Mouse (Mus musculus) hindbrain, embryonic 15.5 days (tissue): ENCODE measurements around the gene Mapk14. TPM values are rescaled to one million over a fixed set of nuclear protein-coding genes. Genes with fewer than 3 reads are reported as not detected.
"Not testable (repeated sequence)": the region's sequence is repeated elsewhere in the genome, so short reads cannot be mapped to it uniquely, and the experiment has no call there.

Source experiments
- ATAC-seq: fragments of 200-750 bp; cut with Nextera tagmentation; 2 replicates; pipeline ENCODE4 v1.8.0; 2017; ENCODE audit warnings: low read depth, moderate number of reproducible peaks, moderate TSS enrichment; ENCODE audit not compliant: low FRiP score
- H3K27ac ChIP-seq: fragments of 300-500 bp; sonication (generic); replicated peaks from 2 replicates; pipeline ENCODE4 v1.5.1; 2015; ENCODE audit warnings: mild to moderate bottlenecking, inconsistent platforms
- H3K27me3 ChIP-seq: fragments of 300-500 bp; sonication (generic); 2 replicates; pipeline ENCODE4 v1.6.1; 2015; ENCODE audit warnings: control low read depth, inconsistent platforms
- H3K36me3 ChIP-seq: fragments of 300-500 bp; sonication (generic); 2 replicates; pipeline ENCODE4 v1.6.1; 2015; ENCODE audit warnings: control low read depth, inconsistent platforms
- H3K4me1 ChIP-seq: fragments of 300-500 bp; sonication (generic); replicated peaks from 2 replicates; pipeline ENCODE4 v1.6.1; 2015; ENCODE audit warnings: control low read depth, inconsistent platforms
- H3K4me2 ChIP-seq: fragments of 300-500 bp; sonication (generic); 2 replicates; pipeline ENCODE4 v1.6.1; 2015; ENCODE audit warnings: moderate library complexity, mild to moderate bottlenecking, inconsistent platforms
- H3K4me3 ChIP-seq: fragments of 300-500 bp; sonication (generic); 2 replicates; pipeline ENCODE4 v1.5.1; 2015; ENCODE audit warnings: mild to moderate bottlenecking, inconsistent platforms
- H3K9ac ChIP-seq: fragments of 300-500 bp; sonication (generic); 2 replicates; pipeline ENCODE4 v1.6.1; 2015; ENCODE audit warnings: inconsistent platforms
- H3K9me3 ChIP-seq: fragments of 300-500 bp; sonication (generic); 2 replicates; pipeline ENCODE4 v1.6.1; 2016; ENCODE audit warnings: control low read depth, inconsistent platforms
- WGBS: fragments of 180-500 bp; shearing (Covaris S2); methylation state at CpG from one replicate; pipeline ENCODE4 v1.1.7; 2015; 5-methylcytosine and 5-hydroxymethylcytosine counted together
- polyA plus RNA-seq: library from polyadenylated mRNA; unstranded; fragments of >200 nt; fragmentation: Nextera tagmentation; extraction: Ambion mirVana; gene quantifications from 2 replicates; pipeline ENCODE4 v1.2.1, GENCODE M21; 2015

Mapk14 gene
- polyA plus RNA-seq, 1 experiment from 2014 or later = 28.7 TPM

GRCm38 (mm10) chr17:28715832-28716548, 24.9 kb downstream of the Mapk14 start:
- Histone ChIP-seq H3K4me1 (no peaks in the 10 kb centered on the region), H3K36me3 (peaks cover 46% of the 10 kb centered on the region), H3K4me3 (no peak overlapping the region), H3K9ac (no peak overlapping the region), H3K9me3 (no peaks in the 10 kb centered on the region), H3K4me2 (no peak overlapping the region), H3K27ac (no peak overlapping the region), H3K27me3 (no peaks in the 10 kb centered on the region)
- WGBS = 73% methylated on average over 7 of the region's 7 CpGs
- no peak for ATAC-seq

- 76% methylated on average over 3 of the region's 3 CpGs for WGBS
- Histone ChIP-seq H3K27ac (no peak overlapping the region), H3K27me3 (no peaks in the 10 kb centered on the region), H3K4me1 (no peaks in the 10 kb centered on the region), H3K4me2 (no peak overlapping the region), H3K9ac (no peak overlapping the region), H3K36me3 (peaks cover 46% of the 10 kb centered on the region), H3K9me3 (no peaks in the 10 kb centered on the region), H3K4me3 (no peak overlapping the region)
- ATAC-seq = no peak
Measured at GRCm38 (mm10) chr17:28717535-28717934, 26.4 kb downstream of the Mapk14 start.

GRCm38 (mm10) chr17:28725783-28726182, 34.7 kb downstream of the Mapk14 start, which contains the start of gene AC170998.1:
Gene AC170998.1, plus strand, starts transcription at chr17:28726083.
- Histone ChIP-seq H3K4me2 (no peak within 1 kb of the TSS), H3K27me3 (no peaks in the 10 kb centered on the region), H3K4me3 (no peak within 1 kb of the TSS), H3K9me3 (no peaks in the 10 kb centered on the region), H3K36me3 (peaks cover 47% of the 10 kb centered on the region), H3K27ac (no peak within 1 kb of the TSS), H3K4me1 (no peaks in the 10 kb centered on the region), H3K9ac (no peak within 1 kb of the TSS)
- WGBS = 95% methylated on average over 4 of the region's 4 CpGs
- ATAC-seq = no peak

- H3K36me3 ChIP-seq = peaks cover 61% of the 10 kb centered on the region
- H3K4me3 ChIP-seq, H3K27me3 ChIP-seq, H3K27ac ChIP-seq, H3K4me2 ChIP-seq, H3K4me1 ChIP-seq, ATAC-seq, H3K9me3 ChIP-seq, H3K9ac ChIP-seq: not testable (repeated sequence)
- 92% methylated on average over 11 of the region's 11 CpGs for WGBS
Measured at GRCm38 (mm10) chr17:28727511-28727910, 36.4 kb downstream of the Mapk14 start.

- Histone ChIP-seq H3K4me3 (no peak overlapping the region), H3K9me3 (no peaks in the 10 kb centered on the region), H3K9ac (no peak overlapping the region), H3K27ac (no peak overlapping the region), H3K27me3 (no peaks in the 10 kb centered on the region), H3K36me3 (peaks cover 52% of the 10 kb centered on the region), H3K4me2 (no peak overlapping the region), H3K4me1 (no peaks in the 10 kb centered on the region)
- no peak for ATAC-seq
- 95% methylated on average over 6 of the region's 6 CpGs for WGBS
Measured at GRCm38 (mm10) chr17:28735317-28736105, 44.4 kb downstream of the Mapk14 start.

- Histone ChIP-seq H3K9ac (no peak overlapping the region), H3K9me3 (no peaks in the 10 kb centered on the region), H3K27ac (no peak overlapping the region), H3K4me2 (no peak overlapping the region), H3K36me3 (peaks cover 50% of the 10 kb centered on the region), H3K4me3 (no peak overlapping the region), H3K4me1 (no peaks in the 10 kb centered on the region), H3K27me3 (no peaks in the 10 kb centered on the region)
- WGBS = 82% methylated on average over 4 of the region's 4 CpGs
- no peak for ATAC-seq
Measured at GRCm38 (mm10) chr17:28736486-28736885, 45.4 kb downstream of the Mapk14 start.

GRCm38 (mm10) chr17:28737973-28738372, 46.8 kb downstream of the Mapk14 start:
- Histone ChIP-seq H3K36me3 (peaks cover 49% of the 10 kb centered on the region), H3K9me3 (no peaks in the 10 kb centered on the region), H3K9ac (no peak overlapping the region), H3K4me1 (no peaks in the 10 kb centered on the region), H3K27ac (no peak overlapping the region), H3K4me2 (no peak overlapping the region), H3K4me3 (no peak overlapping the region), H3K27me3 (no peaks in the 10 kb centered on the region)
- 95% methylated on average over 4 of the region's 4 CpGs for WGBS
- no peak for ATAC-seq

- H3K27me3 ChIP-seq = no peaks in the 10 kb centered on the region
- 94% methylated on average over 6 of the region's 6 CpGs for WGBS
- ATAC-seq = no peak
- H3K9me3 ChIP-seq = no peaks in the 10 kb centered on the region
- no peak overlapping the region for H3K27ac ChIP-seq
- no peak overlapping the region for H3K4me3 ChIP-seq
- H3K4me2 ChIP-seq = no peak overlapping the region
- H3K36me3 ChIP-seq = peaks cover 55% of the 10 kb centered on the region
- H3K4me1 ChIP-seq = no peaks in the 10 kb centered on the region
- H3K9ac ChIP-seq = no peak overlapping the region
Measured at GRCm38 (mm10) chr17:28739244-28739643, 48.1 kb downstream of the Mapk14 start.

GRCm38 (mm10) chr17:28743145-28743866, 52.2 kb downstream of the Mapk14 start:
- Histone ChIP-seq H3K36me3 (peaks cover 78% of the 10 kb centered on the region), H3K9ac (no peak overlapping the region), H3K4me2 (no peak overlapping the region), H3K27ac (no peak overlapping the region), H3K4me3 (no peak overlapping the region), H3K9me3 (no peaks in the 10 kb centered on the region), H3K27me3 (no peaks in the 10 kb centered on the region), H3K4me1 (no peaks in the 10 kb centered on the region)
- ATAC-seq = no peak
- WGBS = 96% methylated on average over 11 of the region's 11 CpGs

- no peak for ATAC-seq
- Histone ChIP-seq H3K9me3 (no peaks in the 10 kb centered on the region), H3K4me1 (no peaks in the 10 kb centered on the region), H3K36me3 (peaks cover 83% of the 10 kb centered on the region), H3K9ac (no peak overlapping the region), H3K4me2 (no peak overlapping the region), H3K27ac (no peak overlapping the region), H3K4me3 (no peak overlapping the region), H3K27me3 (no peaks in the 10 kb centered on the region)
- 90% methylated on average over 9 of the region's 9 CpGs for WGBS
Measured at GRCm38 (mm10) chr17:28743916-28744315, 52.8 kb downstream of the Mapk14 start.

GRCm38 (mm10) chr17:28745773-28746172, 54.6 kb downstream of the Mapk14 start:
- no peak overlapping the region for H3K4me2 ChIP-seq
- peaks cover 74% of the 10 kb centered on the region for H3K36me3 ChIP-seq
- H3K4me3 ChIP-seq = no peak overlapping the region
- no peak overlapping the region for H3K9ac ChIP-seq
- no peak for ATAC-seq
- no peaks in the 10 kb centered on the region for H3K9me3 ChIP-seq
- 94% methylated on average over 6 of the region's 6 CpGs for WGBS
- no peak overlapping the region for H3K27ac ChIP-seq
- H3K27me3 ChIP-seq = no peaks in the 10 kb centered on the region
- H3K4me1 ChIP-seq = no peaks in the 10 kb centered on the region

GRCm38 (mm10) chr17:28748001-28748400, 56.9 kb downstream of the Mapk14 start:
- 93% methylated on average over 4 of the region's 4 CpGs for WGBS
- no peak overlapping the region for H3K9ac ChIP-seq
- H3K36me3 ChIP-seq = peaks cover 53% of the 10 kb centered on the region
- no peak overlapping the region for H3K27ac ChIP-seq
- no peaks in the 10 kb centered on the region for H3K4me1 ChIP-seq
- no peak overlapping the region for H3K4me2 ChIP-seq
- ATAC-seq = no peak
- no peak overlapping the region for H3K4me3 ChIP-seq
- no peaks in the 10 kb centered on the region for H3K9me3 ChIP-seq
- H3K27me3 ChIP-seq = no peaks in the 10 kb centered on the region
